Mouse (Mus musculus) heart, postnatal 36 days (tissue): Measurements from ENCODE around the gene Telo2. TPM values are rescaled to one million over a fixed set of nuclear protein-coding genes. Genes with fewer than 3 reads are reported as not detected.

Experiments used
- DNase-seq, 2 experiments: peaks; one replicate each; pipeline ENCODE4 v3.0.0; 2021 to 2022
- intact Hi-C: fragments of 180-260 bp; cut with DNase I; formaldehyde crosslinking; loops from one replicate; pipeline ENCODE4 v1.15.1; 2025
- total RNA-seq, 2 experiments: library from RNA; stranded (reverse); gene quantifications; 2 replicates each; pipeline ENCODE4 v1.2.3; 2021

The Telo2 gene
- total RNA-seq, 2 experiments from 2014 or later, result 12.4 to 12.7 TPM

GRCm38 (mm10) chr17:25064351-25064750 lies 51.4 kb downstream of the Telo2 start:
- intact Hi-C loops, result loop anchor here (1.0 to 5.0 kb wide), 2 partner anchors 14 to 47 kb away; partner anchors contain the start of genes Cramp1l and Ift140
- peak; percentile 72 to 77 for DNase-seq

GRCm38 (mm10) chr17:25063872-25064271 lies 51.9 kb downstream of the Telo2 start:
- DNase-seq, result peak in 1 of 2 experiments; percentile 44
- intact Hi-C loops, result loop anchor here (1.0 to 5.0 kb wide), 2 partner anchors 14 to 47 kb away; partner anchors contain the start of genes Cramp1l and Ift140

- no peak for DNase-seq
Observed at GRCm38 (mm10) chr17:25063261-25063660, 52.5 kb downstream of the Telo2 start.

GRCm38 (mm10) chr17:25057041-25057440 lies 58.7 kb downstream of the Telo2 start:
- intact Hi-C loops, result no loop called here
- DNase-seq, result no peak

More at GRCm38 (mm10) chr17:25063261-25063660, 52.5 kb downstream of the Telo2 start:
- intact Hi-C loops, result loop anchor here (5.0 kb wide), 1 partner anchor 46 kb away; the partner anchor contains the start of genes Cramp1l and Ift140

GRCm38 (mm10) chr17:25053274-25053673 lies 62.5 kb downstream of the Telo2 start:
- intact Hi-C loops, result no loop called here
- DNase-seq, result no peak

Other genes starting within 250 kb of the Telo2 start
- gene Igfals, start 250.0 kb downstream of the Telo2 start, total RNA-seq, result 1 to 10 TPM; 7.7 to 8.8 TPM
- 10 to 100 TPM; 20.0 to 22.4 TPM for gene Nubp2, start 229.6 kb downstream of the Telo2 start, total RNA-seq
- 10 to 100 TPM; 26.3 to 28.0 TPM for gene Spsb3, start 229.3 kb downstream of the Telo2 start, total RNA-seq
- gene Eme2, start 220.9 kb downstream of the Telo2 start, total RNA-seq, result 10 to 100 TPM; 18.8 to 19.0 TPM
- 100 to 1,000 TPM; 103 to 113 TPM for gene Mrps34, start 220.9 kb downstream of the Telo2 start, total RNA-seq
- gene Nme3, start 219.5 kb downstream of the Telo2 start, total RNA-seq, result 10 to 100 TPM; 30.2 to 32.4 TPM
- gene Mapk8ip3, start 179.0 kb downstream of the Telo2 start, total RNA-seq, result 10 to 100 TPM; 58.9 to 63.0 TPM
- 1 to 10 TPM; 6.4 to 7.9 TPM for gene Jpt2, start 155.3 kb downstream of the Telo2 start, total RNA-seq
- 10 to 100 TPM; 12.6 to 13.1 TPM for gene Cramp1l, start 100.2 kb downstream of the Telo2 start, total RNA-seq
- 1 to 10 TPM; 5.7 to 7.3 TPM for gene Ift140, start 99.9 kb downstream of the Telo2 start, total RNA-seq
- gene Tmem204, start 32.4 kb downstream of the Telo2 start, total RNA-seq, result 10 to 100 TPM; 34.5 to 36.7 TPM
- gene Ptx4, start 4.8 kb upstream of the Telo2 start, total RNA-seq, result 1 to 10 TPM; 4.2 to 6.7 TPM
- 10 to 100 TPM; 28.7 to 34.3 TPM for gene Clcn7, start 17.4 kb upstream of the Telo2 start, total RNA-seq
- not detected for gene Ccdc154, start 46.5 kb upstream of the Telo2 start, total RNA-seq
- not detected for gene Gm38655, start 59.5 kb upstream of the Telo2 start, total RNA-seq
- 10 to 100 TPM; 20.8 to 22.5 TPM for gene BC003965, start 68.6 kb upstream of the Telo2 start, total RNA-seq
- 10 to 100 TPM in 1 of 2 experiments, 1 to 10 TPM in 1; 8.7 to 10.2 TPM for gene Unkl, start 72.4 kb upstream of the Telo2 start, total RNA-seq
- gene Gnptg, start 124.2 kb upstream of the Telo2 start, total RNA-seq, result 10 to 100 TPM; 13.9 TPM
- 10 to 100 TPM in 1 of 2 experiments, 1 to 10 TPM in 1; 8.6 to 11.0 TPM for gene Tsr3, start 124.2 kb upstream of the Telo2 start, total RNA-seq
- gene Baiap3, start 140.4 kb upstream of the Telo2 start, total RNA-seq, result under 1 TPM; 0.42 to 0.43 TPM
- 10 to 100 TPM; 84.3 to 95.1 TPM for gene Ube2i, start 158.7 kb upstream of the Telo2 start, total RNA-seq
- gene Prss34, start 182.4 kb upstream of the Telo2 start, total RNA-seq, result under 1 TPM; 0.22 to 0.25 TPM
- not detected for gene Prss28, start 192.7 kb upstream of the Telo2 start, total RNA-seq
- not detected for gene Prss29, start 202.7 kb upstream of the Telo2 start, total RNA-seq
- gene Tpsab1, start 229.6 kb upstream of the Telo2 start, total RNA-seq, result under 1 TPM; 0.70 to 0.86 TPM